Mouse (Mus musculus) lung, postnatal 25 days (tissue): ENCODE data around the gene Cdip1.

Experiments used
- DNase-seq: peaks from one replicate; pipeline ENCODE4 v3.0.0; 2022; ENCODE audit warnings: low spot score

The Cdip1 gene

GRCm38 (mm10) chr16:4718753-4719518 lies 71.2 kb downstream of the Cdip1 start, which contains the start of gene Nmral1:
Gene Nmral1 (minus strand): TSS chr16:4719356.
- DNase-seq, result peak; percentile 46

- no peak for DNase-seq
Observed at GRCm38 (mm10) chr16:4717866-4718265, 72.2 kb downstream of the Cdip1 start.

GRCm38 (mm10) chr16:4713861-4714710 lies 76.0 kb downstream of the Cdip1 start:
- no peak for DNase-seq

GRCm38 (mm10) chr16:4711173-4711572 lies 78.9 kb downstream of the Cdip1 start:
- no peak for DNase-seq

- peak; percentile 76 for DNase-seq
Observed at GRCm38 (mm10) chr16:4705541-4705940, 84.6 kb downstream of the Cdip1 start.

GRCm38 (mm10) chr16:4702646-4703045 lies 87.4 kb downstream of the Cdip1 start:
- no peak for DNase-seq

- DNase-seq, result no peak
Observed at GRCm38 (mm10) chr16:4701211-4701610, 88.9 kb downstream of the Cdip1 start.
